Mouse (Mus musculus): Measurements from ENCODE around the gene Tnfsfm13. TPM values are rescaled to one million over a fixed set of nuclear protein-coding genes. Genes with fewer than 3 reads are reported as not detected.

Gene Tnfsfm13
- polyA plus RNA-seq, 1 experiment from 2014 or later, result 1.6 TPM

- Histone ChIP-seq H3K9me3 (ENCODE audit: control insufficient read depth, low read length) (no peaks in the 10 kb centered on the region), H3K27me3 (replicated peaks; ENCODE audit: control insufficient read depth, insufficient read depth, low read length) (no peaks in the 10 kb centered on the region), H3K4me3 (ENCODE audit: low read length) (peak overlapping the region; percentile 67), H3K4me2 (ENCODE audit: low read length) (peak overlapping the region; percentile 68), H3K9ac (ENCODE audit: low read depth, low read length) (peak overlapping the region; percentile 69), H3K4me1 (ENCODE audit: control insufficient read depth, insufficient read depth, low read depth, low read length) (peaks cover 11% of the 10 kb centered on the region), H3K36me3 (ENCODE audit: control insufficient read depth, insufficient read depth, low read length) (peaks cover 33% of the 10 kb centered on the region), H3K27ac (ENCODE audit: low read depth, low read length) (peak overlapping the region; percentile 91)
- 65% methylated on average over 13 of the region's 13 CpGs for WGBS
- peak; percentile 8 for ATAC-seq
Observed at GRCm38 (mm10) chr11:69662967-69663671, 32.8 kb downstream of the Tnfsfm13 start.

- Histone ChIP-seq H3K9me3 (ENCODE audit: control insufficient read depth, low read length) (no peaks in the 10 kb centered on the region), H3K4me3 (ENCODE audit: low read length) (peak within 1 kb of the TSS; percentile 67), H3K27me3 (replicated peaks; ENCODE audit: control insufficient read depth, insufficient read depth, low read length) (no peaks in the 10 kb centered on the region), H3K4me2 (ENCODE audit: low read length) (peak within 1 kb of the TSS; percentile 68), H3K9ac (ENCODE audit: low read depth, low read length) (peak within 1 kb of the TSS; percentile 69), H3K27ac (ENCODE audit: low read depth, low read length) (peak within 1 kb of the TSS; percentile 91), H3K36me3 (ENCODE audit: control insufficient read depth, insufficient read depth, low read length) (peaks cover 31% of the 10 kb centered on the region), H3K4me1 (ENCODE audit: control insufficient read depth, insufficient read depth, low read depth, low read length) (peaks cover 11% of the 10 kb centered on the region)
- WGBS, result under 1% methylated on average over 48 of the region's 48 CpGs
- peak; percentile 97 for ATAC-seq
Observed at GRCm38 (mm10) chr11:69662213-69662966, 33.5 kb downstream of the Tnfsfm13 start, which contains the start of gene Mpdu1. TSS of gene Mpdu1 (minus strand) at chr11:69662642.

GRCm38 (mm10) chr11:69661221-69661881 is 34.5 kb downstream of the Tnfsfm13 start:
- peaks cover 11% of the 10 kb centered on the region for H3K4me1 ChIP-seq (ENCODE audit: control insufficient read depth, insufficient read depth, low read depth, low read length)
- peak overlapping the region; percentile 69 for H3K9ac ChIP-seq (ENCODE audit: low read depth, low read length)
- peak overlapping the region; percentile 68 for H3K4me2 ChIP-seq (ENCODE audit: low read length)
- H3K4me3 ChIP-seq (ENCODE audit: low read length), result peak overlapping the region; percentile 67
- ATAC-seq, result no peak
- 65% methylated on average over 3 of the region's 3 CpGs for WGBS
- no peaks in the 10 kb centered on the region for H3K9me3 ChIP-seq (ENCODE audit: control insufficient read depth, low read length)
- peak overlapping the region; percentile 91 for H3K27ac ChIP-seq (ENCODE audit: low read depth, low read length)
- H3K27me3 ChIP-seq (replicated peaks; ENCODE audit: control insufficient read depth, insufficient read depth, low read length), result no peaks in the 10 kb centered on the region
- peaks cover 32% of the 10 kb centered on the region for H3K36me3 ChIP-seq (ENCODE audit: control insufficient read depth, insufficient read depth, low read length)

- no peak for ATAC-seq
- H3K27me3 ChIP-seq (replicated peaks; ENCODE audit: control insufficient read depth, insufficient read depth, low read length), result no peaks in the 10 kb centered on the region
- H3K9me3 ChIP-seq (ENCODE audit: control insufficient read depth, low read length), result no peaks in the 10 kb centered on the region
- 88% methylated on average over 15 of the region's 15 CpGs for WGBS
- peaks cover 10% of the 10 kb centered on the region for H3K4me1 ChIP-seq (ENCODE audit: control insufficient read depth, insufficient read depth, low read depth, low read length)
- H3K4me2 ChIP-seq (ENCODE audit: low read length), result no peak overlapping the region
- H3K9ac ChIP-seq (ENCODE audit: low read depth, low read length), result no peak overlapping the region
- peaks cover 25% of the 10 kb centered on the region for H3K36me3 ChIP-seq (ENCODE audit: control insufficient read depth, insufficient read depth, low read length)
- H3K27ac ChIP-seq (ENCODE audit: low read depth, low read length), result no peak overlapping the region
- no peak overlapping the region for H3K4me3 ChIP-seq (ENCODE audit: low read length)
Observed at GRCm38 (mm10) chr11:69657462-69657881, 38.4 kb downstream of the Tnfsfm13 start.

- ATAC-seq, result no peak
Observed at GRCm38 (mm10) chr11:69656617-69657461, 39.1 kb downstream of the Tnfsfm13 start.

GRCm38 (mm10) chr11:69656065-69656455 is 39.8 kb downstream of the Tnfsfm13 start:
- ATAC-seq, result no peak
- Histone ChIP-seq H3K36me3 (ENCODE audit: control insufficient read depth, insufficient read depth, low read length) (peaks cover 38% of the 10 kb centered on the region), H3K27me3 (replicated peaks; ENCODE audit: control insufficient read depth, insufficient read depth, low read length) (no peaks in the 10 kb centered on the region), H3K4me2 (ENCODE audit: low read length) (no peak overlapping the region), H3K4me1 (ENCODE audit: control insufficient read depth, insufficient read depth, low read depth, low read length) (peaks cover 4% of the 10 kb centered on the region), H3K9ac (ENCODE audit: low read depth, low read length) (no peak overlapping the region), H3K4me3 (ENCODE audit: low read length) (no peak overlapping the region), H3K27ac (ENCODE audit: low read depth, low read length) (no peak overlapping the region), H3K9me3 (ENCODE audit: control insufficient read depth, low read length) (no peaks in the 10 kb centered on the region)
- 79% methylated on average over 5 of the region's 5 CpGs for WGBS

More at GRCm38 (mm10) chr11:69656617-69657461, 39.1 kb downstream of the Tnfsfm13 start:
- Histone ChIP-seq H3K4me3 (ENCODE audit: low read length) (no peak overlapping the region), H3K4me1 (ENCODE audit: control insufficient read depth, insufficient read depth, low read depth, low read length) (peaks cover 10% of the 10 kb centered on the region), H3K36me3 (ENCODE audit: control insufficient read depth, insufficient read depth, low read length) (peaks cover 31% of the 10 kb centered on the region), H3K27me3 (replicated peaks; ENCODE audit: control insufficient read depth, insufficient read depth, low read length) (no peaks in the 10 kb centered on the region), H3K4me2 (ENCODE audit: low read length) (no peak overlapping the region), H3K27ac (ENCODE audit: low read depth, low read length) (no peak overlapping the region), H3K9ac (ENCODE audit: low read depth, low read length) (0 out of 2 replicates have a peak overlapping the region, but pooled peaks have one; percentile 6), H3K9me3 (ENCODE audit: control insufficient read depth, low read length) (no peaks in the 10 kb centered on the region)
- 82% methylated on average over 10 of the region's 10 CpGs for WGBS

- Histone ChIP-seq H3K36me3 (ENCODE audit: control insufficient read depth, insufficient read depth, low read length) (peaks cover 44% of the 10 kb centered on the region), H3K9ac (ENCODE audit: low read depth, low read length) (peak within 1 kb of the TSS; percentile 48; the same call in 1 of the 2 replicates), H3K4me1 (ENCODE audit: control insufficient read depth, insufficient read depth, low read depth, low read length) (peaks cover 4% of the 10 kb centered on the region), H3K4me3 (ENCODE audit: low read length) (no peak within 1 kb of the TSS; the same call in 1 of the 2 replicates), H3K27me3 (replicated peaks; ENCODE audit: control insufficient read depth, insufficient read depth, low read length) (no peaks in the 10 kb centered on the region), H3K27ac (ENCODE audit: low read depth, low read length) (peak within 1 kb of the TSS; percentile 37), H3K4me2 (ENCODE audit: low read length) (peak within 1 kb of the TSS; percentile 27; the same call in 1 of the 2 replicates), H3K9me3 (ENCODE audit: control insufficient read depth, low read length) (no peaks in the 10 kb centered on the region)
- peak; percentile 66; the same call in 1 of the 2 replicates for ATAC-seq
- WGBS, result 24% methylated on average over 34 of the region's 34 CpGs
Observed at GRCm38 (mm10) chr11:69655264-69656064, 40.4 kb downstream of the Tnfsfm13 start, which contains the start of gene Sox15. TSS of gene Sox15 (plus strand) at chr11:69655314.

GRCm38 (mm10) chr11:69654760-69655159 is 41.1 kb downstream of the Tnfsfm13 start:
- no peak overlapping the region for H3K27ac ChIP-seq (ENCODE audit: low read depth, low read length)
- 51% methylated on average over 9 of the region's 9 CpGs for WGBS
- H3K4me3 ChIP-seq (ENCODE audit: low read length), result no peak overlapping the region
- H3K9me3 ChIP-seq (ENCODE audit: control insufficient read depth, low read length), result no peaks in the 10 kb centered on the region
- H3K4me2 ChIP-seq (ENCODE audit: low read length), result no peak overlapping the region
- H3K36me3 ChIP-seq (ENCODE audit: control insufficient read depth, insufficient read depth, low read length), result peaks cover 47% of the 10 kb centered on the region
- H3K9ac ChIP-seq (ENCODE audit: low read depth, low read length), result no peak overlapping the region
- no peak for ATAC-seq
- peaks cover 4% of the 10 kb centered on the region for H3K4me1 ChIP-seq (ENCODE audit: control insufficient read depth, insufficient read depth, low read depth, low read length)
- no peaks in the 10 kb centered on the region for H3K27me3 ChIP-seq (replicated peaks; ENCODE audit: control insufficient read depth, insufficient read depth, low read length)
